Mouse (Mus musculus) heart, adult 9 months (tissue): Measurements from ENCODE around the gene Acoxl.
A peak's percentile ranks its signal among the peaks of the same experiment; 100 is the strongest.

Experiments
- DNase-seq, 2 experiments: peaks; one replicate each; pipeline ENCODE4 v3.0.0; 2022; ENCODE audit warnings: low spot score in 2 of 2

Acoxl gene

DNA sequence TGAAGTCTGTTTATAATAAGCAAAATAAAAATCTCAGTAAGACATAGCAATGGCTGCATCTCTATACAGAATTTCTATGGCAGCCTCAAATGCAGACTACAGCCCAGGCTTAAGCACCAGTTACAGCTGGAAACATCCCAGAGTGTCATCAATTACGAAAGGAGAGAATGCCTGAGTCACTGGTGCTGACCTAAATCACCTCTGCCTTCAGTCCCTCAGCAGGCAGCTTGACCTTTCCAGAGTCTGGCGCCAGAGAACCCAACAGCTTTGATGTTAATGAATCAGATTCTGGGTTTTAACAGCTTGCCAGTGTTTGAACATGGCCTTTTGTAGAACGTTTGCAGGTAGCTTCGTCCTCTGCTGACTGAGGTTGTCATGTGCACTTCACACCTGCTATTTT lies 193.4 kb downstream of the Acoxl start:
- no peak for DNase-seq

DNA sequence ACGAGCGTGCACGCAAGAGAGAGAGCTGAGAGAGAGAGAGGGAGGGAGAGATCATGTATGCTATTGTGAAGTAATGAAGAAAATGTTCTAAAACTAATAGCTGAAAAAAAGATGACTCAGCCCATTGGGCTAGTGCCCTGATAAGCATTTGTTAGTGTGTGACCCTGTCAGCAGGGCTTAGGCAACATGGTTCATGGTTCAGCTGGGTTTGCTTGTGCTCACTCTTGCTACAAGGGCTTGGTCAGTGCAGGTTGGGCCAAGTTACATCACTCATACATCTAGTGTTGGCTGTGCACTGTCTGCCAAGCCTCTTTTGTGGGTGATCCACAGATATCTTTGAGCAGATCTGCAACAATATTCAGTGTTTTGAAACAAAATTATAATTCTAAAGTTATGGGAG lies 194.8 kb downstream of the Acoxl start:
- DNase-seq, result no peak

DNA sequence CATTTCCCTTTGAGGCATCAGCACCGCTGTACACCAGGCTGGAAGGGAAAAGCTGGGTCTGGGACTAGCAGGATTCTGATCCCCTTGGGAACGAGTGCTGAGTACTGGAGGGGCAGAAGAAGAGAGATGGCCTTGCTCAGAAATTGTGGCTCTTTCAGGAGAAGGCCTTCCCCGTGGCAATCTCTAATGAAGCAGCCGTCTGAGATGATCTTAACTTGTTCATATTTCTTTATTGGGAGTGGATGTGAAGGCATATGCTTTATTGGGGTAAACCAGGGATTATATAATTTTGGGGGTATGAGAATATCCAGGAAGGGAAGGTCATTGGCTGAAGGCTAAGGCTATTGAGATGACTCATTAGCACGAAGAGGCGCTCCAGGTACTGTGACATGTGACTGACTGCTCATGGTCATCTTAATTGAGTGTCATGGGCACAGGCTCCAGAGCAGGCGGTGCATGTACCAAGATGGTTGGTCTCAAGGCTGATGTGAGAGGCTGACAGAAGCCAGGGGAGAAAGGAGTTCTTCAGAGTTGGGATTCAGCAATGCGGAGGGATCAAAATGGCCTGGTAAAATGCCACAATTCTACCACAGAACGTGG lies 195.5 kb downstream of the Acoxl start:
- no peak for DNase-seq

DNA sequence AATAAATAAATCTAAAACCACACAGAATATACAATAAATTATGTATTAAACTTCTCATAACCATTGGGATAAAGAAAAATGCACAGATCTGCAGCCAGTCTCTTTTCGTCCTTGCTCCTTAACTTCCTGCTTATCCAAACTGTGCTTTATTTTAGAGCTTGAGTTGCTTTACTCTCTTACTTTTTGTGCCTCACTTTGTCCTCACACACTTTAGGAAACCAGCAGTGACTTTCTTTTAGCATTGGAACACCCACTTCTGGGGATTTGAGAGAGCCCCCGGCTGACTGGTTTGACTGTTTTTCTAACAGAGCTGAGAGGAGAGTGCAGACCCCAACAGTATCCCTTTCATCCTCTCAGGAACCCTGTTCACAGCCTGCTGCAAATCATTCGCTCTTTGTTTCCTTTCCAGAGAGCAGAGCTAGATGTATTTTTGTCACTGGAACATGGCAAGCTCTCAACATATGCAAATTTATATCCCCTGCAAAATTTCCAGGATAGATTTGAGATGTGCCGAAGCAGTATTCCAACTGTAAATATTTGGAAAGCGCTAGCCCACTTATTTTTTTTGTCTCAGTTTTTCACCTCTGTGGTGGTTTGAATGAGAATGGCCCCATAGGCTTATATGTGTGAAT lies 199.7 kb downstream of the Acoxl start:
- no peak for DNase-seq

DNA sequence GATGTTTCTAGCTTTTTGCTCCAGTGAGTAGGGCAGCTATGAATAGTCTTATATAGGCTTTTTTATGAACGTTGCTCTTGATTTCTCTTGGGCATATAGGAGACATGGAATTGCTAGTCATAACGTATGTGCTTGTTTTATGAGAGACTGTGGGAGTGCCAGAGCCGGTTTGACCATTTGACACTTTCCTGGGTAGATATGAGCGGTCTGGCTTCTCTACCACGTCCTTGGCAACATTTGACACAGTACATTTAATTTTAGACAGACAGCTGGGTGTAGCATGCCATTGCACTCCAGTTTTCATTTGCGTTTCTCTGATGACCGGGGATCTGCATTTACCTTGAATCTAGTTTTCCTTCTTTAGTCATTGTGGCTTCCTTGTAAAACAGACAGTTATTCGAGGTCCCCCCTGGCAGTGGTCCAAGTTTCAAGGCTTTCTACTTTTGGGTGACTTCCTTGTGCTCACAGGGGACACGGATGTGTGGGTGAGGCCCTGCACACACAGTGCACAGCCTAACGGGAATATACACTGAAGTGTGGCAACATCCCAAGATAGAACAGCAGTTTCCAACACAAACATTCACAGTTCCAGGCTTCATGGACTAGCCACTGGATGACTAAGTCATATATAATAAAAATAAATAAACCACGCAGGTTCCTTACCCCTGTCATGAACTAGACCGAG lies 202.5 kb downstream of the Acoxl start:
- peak; percentile 24 to 37 for DNase-seq

DNA sequence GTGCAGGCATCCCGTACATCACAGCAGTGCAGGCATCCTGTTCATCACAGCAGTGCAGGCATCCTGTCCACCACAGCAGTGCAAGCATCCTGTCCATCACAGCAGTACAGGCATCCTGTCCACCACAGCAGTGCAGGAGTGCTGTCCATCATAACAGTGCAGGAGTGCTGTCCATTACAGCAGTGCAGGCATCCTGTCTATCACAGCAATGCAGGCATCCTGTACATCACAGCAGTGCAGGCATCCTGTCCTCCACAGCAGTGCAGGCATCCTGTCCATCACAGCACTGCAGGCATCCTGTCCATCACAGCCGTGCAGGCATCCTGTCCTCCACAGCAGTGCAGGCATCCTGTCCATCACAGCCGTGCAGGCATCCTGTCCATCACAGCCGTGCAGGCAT lies 207.8 kb downstream of the Acoxl start:
- DNase-seq, result no peak

DNA sequence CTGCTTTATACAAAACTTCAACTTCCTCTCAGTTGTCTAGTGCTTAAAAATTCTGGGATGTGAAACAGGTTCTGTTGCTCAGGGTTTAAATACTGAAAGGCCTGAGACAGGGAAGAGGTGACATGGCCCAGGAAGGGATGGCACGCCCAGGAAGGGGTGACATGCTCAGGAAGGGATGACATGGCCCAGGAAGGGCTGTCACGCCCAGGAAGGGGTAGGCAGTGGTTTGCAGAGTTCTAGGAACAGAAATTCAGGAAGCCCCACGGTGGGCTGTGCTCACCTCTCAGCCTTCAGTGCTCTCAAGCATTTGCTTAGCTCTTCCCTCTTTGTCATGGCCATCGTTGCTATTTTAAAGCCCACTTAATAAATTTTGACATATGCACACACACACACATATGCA lies 216.2 kb downstream of the Acoxl start:
- DNase-seq, result no peak

DNA sequence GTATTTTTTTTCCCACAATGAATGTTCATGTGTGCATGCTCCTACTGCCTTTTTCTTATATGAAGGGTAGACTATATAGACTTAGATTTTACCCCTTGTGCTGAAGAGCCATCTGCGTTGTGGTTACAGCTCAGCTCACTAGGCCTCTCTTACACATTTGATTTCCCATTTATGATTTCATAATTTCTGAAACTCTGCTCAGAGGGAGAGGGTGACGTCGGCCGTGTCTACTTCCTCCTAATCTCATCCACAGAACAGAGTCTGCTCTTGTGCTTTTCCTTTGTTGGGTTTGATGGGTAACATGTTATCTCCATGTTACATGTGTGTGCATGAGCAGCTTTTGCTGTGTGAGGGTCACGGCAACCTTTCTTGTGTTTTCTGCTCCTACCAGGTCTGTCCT lies 219.2 kb downstream of the Acoxl start:
- DNase-seq, result no peak

DNA sequence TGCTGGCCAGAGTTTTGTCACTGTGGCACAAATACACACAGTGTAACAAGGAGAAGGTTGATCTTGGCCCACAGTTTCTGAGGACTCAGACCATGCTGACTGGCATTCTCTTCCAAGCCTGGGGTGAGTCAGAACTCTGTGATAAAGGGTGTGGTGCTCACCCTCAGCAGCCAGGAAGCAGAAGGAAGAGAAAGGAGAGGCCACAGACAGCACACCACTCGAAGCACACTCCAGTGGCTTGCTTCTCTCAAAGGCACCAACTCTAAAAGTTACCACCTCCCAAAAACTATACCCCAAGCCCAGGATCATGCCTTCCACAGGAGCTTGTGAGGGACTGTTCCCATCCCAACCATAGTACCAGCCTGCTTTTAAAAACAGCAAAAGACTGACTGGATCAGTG lies 220.0 kb downstream of the Acoxl start:
- DNase-seq, result no peak

DNA sequence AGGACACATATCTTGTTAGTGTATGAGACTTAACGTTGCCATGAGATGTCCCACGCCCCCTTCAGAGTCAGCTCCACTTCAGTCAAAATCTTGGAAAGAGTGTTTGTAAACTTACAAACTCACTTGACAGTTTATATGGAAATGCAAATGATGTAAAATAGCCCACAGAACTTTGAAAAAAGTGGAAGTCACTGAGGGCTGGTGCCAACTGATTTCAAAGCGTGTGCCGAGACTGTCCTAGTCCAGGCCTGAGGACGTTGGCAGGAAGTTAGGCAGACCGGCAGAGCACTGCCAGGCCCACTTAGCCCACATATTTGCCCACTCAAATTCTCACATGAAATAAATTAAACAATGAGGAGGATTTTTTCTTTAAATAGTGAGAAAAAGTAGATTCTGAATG lies 221.5 kb downstream of the Acoxl start:
- no peak for DNase-seq

DNA sequence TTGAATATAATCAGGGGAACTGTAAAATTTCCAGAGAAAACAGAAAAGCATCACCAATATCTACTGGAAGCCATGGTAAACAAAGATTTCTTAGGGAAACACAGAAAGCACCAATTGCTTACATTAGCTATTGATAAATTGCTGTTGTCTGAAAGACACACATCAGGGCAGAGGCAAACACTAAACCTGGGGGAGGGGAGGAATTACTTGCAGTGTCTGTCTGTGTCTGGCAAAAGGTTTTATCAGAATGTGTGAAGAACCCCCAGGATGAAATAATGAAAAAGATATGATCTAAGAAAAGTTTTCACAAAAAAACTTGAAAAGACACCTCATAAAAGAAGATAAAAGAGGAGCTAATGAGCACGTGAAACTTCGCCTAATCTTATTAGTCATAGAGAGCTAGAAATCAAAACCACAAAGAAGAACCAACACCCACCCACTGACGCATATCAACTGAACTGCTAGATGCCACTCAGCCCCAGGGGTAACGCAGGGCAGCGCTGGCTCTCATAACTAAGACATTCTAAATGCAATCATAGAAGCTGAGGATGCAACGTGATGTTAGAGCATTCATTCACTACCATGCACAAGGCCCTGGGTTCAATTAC lies 222.1 kb downstream of the Acoxl start:
- no peak for DNase-seq

DNA sequence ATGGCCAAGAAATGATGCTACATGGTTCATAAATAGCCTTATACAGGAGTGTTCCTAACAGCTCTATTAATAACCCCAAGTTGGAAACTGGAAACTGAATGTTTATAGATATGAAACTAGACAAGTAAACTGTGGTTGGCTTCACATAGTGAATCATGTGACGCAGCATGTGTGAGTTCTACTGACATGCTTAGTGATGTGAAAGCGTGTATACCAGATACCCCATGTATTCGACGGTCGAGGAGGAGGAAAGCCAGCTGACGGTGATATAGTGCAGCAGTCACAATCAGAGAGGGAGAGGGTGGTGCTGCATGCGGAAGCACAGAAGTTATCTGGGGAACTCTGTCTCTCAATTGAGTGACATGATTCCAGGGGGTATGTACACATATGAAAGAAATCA lies 222.8 kb downstream of the Acoxl start:
- no peak for DNase-seq

DNA sequence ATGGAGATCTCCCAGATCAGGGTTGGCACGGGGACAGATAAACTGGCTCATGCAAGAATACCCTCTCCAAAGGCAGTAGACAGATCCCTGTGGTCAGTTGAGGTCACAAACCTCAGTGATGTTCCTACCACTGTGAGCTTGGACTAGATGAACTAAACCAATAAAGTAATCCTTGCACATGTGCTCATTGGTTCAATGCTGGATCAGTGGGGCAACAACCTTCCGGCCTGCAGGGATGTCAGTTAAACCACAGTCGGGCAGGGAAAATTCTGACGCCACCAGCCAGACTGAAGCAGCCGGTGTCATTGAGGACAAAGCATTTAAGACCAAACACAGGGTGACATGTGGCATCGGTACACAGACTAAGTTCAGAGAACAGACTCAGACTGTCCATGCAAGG lies 224.1 kb downstream of the Acoxl start:
- DNase-seq, result no peak

DNA sequence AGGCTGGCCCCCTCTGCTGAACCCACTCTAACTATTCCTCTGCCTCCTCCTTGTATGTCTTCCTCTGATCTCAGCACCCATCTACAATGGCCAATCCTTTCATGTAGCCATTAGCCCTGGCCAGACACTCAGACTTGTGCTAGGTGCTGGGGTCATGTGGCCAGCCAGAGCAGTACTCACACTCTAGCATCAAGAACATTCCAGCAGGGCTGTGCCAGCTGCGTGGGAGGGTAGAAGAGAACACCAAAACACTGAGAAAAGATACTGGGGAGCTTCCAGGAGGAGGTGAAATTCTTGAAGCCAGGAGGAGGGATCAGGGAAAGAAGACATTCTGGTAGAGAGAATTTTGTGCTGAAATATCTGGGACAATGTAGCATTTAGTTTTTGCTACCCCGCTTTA lies 226.3 kb downstream of the Acoxl start:
- DNase-seq, result no peak

DNA sequence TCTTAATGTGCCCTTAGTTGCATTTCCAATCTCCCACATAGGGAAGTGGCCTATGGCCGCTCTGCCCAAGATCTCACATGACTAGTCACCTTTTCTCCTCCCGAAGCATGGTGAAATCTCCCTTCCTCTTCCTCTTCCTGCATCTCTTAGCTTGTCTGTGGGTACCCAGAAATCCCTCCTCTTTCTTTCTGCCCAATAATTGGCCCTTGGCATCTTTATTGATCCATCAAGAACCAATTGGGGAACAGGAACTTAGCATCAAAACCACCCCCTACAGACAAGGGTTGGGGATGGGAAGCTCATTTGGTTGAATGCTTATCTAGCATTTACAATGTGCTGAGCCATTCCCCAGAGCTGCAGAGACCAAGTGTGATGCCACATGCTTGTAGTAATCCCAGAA lies 226.9 kb downstream of the Acoxl start:
- no peak for DNase-seq

DNA sequence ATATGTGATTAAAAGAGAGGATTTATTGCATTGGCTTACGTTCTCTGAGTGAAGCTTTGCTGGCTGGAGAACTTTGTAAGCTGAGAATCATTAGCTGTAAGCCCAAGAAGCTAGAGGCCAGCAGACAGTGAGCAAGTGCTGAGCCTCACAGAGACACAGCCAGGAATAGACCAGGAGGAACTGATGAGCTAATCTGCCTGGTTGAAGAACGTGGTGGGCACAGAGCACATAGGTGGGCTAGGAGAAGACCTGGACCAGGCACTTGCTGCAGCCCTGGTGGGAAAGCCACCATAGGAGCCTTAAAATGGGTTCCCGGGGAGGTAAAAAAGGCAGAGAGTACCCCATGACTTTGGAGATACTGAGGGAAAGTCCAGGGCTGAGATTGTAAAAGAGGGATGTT lies 228.5 kb downstream of the Acoxl start:
- no peak for DNase-seq

DNA sequence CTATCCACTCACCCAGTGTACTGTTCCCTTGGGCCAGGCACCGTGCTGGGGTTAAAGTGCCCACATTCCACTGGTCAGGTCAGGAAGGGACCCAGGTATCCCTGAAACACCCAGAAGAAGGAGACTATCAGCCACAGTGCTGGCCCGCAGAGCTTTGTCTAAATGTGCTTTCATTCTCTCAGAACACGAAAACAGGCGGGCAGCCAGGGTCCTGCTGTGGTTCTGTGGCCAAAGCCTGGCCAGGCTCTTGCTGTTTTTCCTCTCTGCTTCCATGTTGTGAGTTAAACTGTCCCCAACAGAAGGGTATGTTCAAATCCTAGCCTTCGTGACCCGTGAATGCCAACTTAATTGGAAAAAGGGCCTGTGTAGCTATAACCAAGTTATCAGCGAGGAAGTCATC lies 228.9 kb downstream of the Acoxl start:
- DNase-seq, result no peak

DNA sequence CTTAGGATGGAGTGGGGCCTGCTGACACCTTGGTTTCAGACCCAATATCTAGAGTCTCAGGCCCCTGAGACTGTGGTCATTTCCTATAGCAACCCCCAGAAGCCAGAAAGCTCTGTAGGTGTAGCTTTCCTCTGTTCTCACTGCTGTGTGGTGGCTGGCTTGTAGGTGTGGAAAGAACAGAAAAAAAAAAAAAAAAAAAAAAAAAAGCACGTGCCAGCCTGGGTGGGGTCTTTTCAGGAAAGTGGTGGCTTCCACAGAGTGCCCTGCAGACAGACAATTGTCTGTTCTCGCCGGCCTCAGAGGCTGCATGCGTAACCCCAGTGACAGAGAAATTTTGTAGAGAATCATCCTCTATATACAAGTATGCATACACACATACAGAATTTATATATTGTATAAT lies 229.5 kb downstream of the Acoxl start:
- no peak for DNase-seq

DNA sequence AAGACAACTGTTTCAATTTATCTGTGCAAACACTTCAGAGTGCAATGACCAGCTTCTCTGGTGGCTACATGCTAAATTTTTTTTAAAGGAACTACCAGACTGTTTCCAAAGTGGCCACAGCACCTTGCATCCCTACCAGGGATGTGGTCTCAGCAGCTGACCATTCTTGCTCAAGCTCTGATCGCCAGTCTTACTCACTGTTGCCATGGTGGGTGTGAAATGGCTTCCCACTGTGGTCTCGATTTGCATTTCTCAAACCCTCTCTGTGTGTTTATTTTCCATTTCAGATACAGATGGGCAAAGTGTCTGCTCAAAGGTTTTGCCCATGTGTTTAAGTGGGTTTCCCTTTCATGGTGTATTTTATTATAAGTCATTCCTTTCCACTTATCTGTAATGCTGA lies 230.3 kb downstream of the Acoxl start:
- DNase-seq, result no peak

DNA sequence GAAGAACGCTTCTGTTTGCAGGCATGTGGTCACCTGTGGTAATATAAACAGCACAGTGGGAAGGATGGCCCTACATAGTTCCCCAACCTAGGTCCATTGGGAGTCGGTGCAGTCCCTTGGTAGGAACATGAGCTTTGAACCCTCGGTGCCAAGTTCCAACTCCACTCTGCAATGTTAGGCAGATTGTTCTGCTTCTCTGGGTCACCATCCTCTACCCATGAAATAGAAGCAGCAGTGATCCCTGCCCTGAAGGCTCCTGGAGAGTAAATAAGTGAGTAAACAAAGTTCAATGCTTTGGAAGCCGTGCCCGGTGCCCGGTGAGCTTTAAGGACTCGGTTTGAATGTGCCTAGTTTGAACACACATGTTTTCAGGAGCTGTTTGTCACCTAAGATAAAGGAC lies 233.1 kb downstream of the Acoxl start:
- no peak for DNase-seq

DNA sequence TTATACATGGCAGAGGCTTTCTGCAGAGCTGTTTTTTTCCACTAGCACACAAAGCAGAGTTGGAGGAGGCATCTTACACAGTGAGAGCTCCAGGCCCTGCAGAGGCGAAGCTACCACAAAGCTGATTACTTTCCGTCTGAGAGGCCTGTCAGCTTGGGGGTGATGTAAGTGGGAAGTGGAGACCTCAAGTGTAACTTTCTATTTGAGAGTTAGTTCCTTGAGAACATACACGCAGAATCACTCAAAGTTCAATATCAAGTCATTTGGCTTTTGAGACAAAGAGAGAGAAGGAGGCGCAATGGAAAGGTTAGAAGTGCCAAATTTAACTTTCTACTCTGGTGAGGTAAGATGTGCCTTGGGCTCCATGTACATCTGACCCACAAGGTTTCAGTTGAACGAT lies 234.3 kb downstream of the Acoxl start:
- no peak for DNase-seq

DNA sequence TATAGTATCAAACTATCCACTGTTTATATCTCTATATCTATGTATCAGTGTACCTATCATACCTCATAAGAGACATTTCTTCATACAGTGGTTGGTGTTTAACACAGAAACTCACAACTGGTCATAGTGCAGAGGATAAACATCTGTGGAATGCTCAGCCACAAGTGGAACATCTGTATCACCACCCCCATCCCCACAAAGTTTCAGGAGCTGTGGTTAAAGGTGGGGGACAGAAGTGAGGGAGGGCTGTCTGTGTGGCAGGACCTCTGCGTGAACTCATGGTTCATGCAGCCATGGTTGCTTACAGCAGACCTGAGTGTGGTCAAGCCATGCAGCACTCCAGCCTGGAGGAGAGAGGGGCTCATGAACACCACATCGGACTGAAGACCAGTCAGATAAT lies 234.9 kb downstream of the Acoxl start:
- no peak for DNase-seq

DNA sequence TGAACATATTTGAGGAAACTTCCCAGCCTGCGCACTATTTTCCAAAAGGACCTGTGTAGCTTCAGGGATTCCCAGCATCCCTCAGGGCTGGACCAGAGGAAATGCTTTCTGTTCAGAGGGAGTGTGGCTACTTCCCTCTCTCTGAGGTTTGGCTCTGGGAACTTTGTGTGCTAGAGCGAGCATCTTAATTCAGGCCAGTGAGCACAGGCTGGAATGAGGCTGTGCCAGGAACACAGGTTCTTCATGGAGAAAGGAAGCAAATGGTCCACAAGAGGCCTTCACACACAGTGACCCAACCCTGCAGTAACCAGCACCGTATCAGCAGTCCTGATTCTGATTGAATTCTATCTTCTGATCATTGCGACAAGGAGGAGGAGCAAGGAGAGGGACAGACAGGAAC lies 238.3 kb downstream of the Acoxl start:
- no peak for DNase-seq
